Mouse (Mus musculus) liver, embryonic 16.5 days (tissue): ENCODE measurements around the gene Taco1. TPM values are rescaled to one million over a fixed set of nuclear protein-coding genes. Genes with fewer than 3 reads are reported as not detected.

Experiments used
- ATAC-seq: fragments of 200-750 bp; cut with Nextera tagmentation; 2 replicates; pipeline ENCODE4 v1.8.0; 2017; ENCODE audit warnings: low read depth, mild to moderate bottlenecking, moderate number of reproducible peaks, moderate library complexity
- H3K27ac ChIP-seq: fragments of 300-500 bp; sonication (generic); 2 replicates; pipeline ENCODE4 v1.5.1; 2014; ENCODE audit warnings: mild to moderate bottlenecking, low read length
- H3K27me3 ChIP-seq: fragments of 300-500 bp; sonication (generic); 2 replicates; pipeline ENCODE4 v1.6.1; 2014; ENCODE audit warnings: low read depth, low read length, mixed read lengths; ENCODE audit not compliant: control insufficient read depth, insufficient read depth
- H3K36me3 ChIP-seq: fragments of 300-500 bp; sonication (generic); 2 replicates; pipeline ENCODE4 v1.6.1; 2014; ENCODE audit warnings: mild to moderate bottlenecking; ENCODE audit not compliant: control insufficient read depth, insufficient read depth
- H3K4me1 ChIP-seq: fragments of 300-500 bp; sonication (generic); 2 replicates; pipeline ENCODE4 v1.6.1; 2014; ENCODE audit warnings: low read depth, low read length, mixed read lengths; ENCODE audit not compliant: control insufficient read depth
- H3K4me2 ChIP-seq: fragments of 300-500 bp; sonication (generic); 2 replicates; pipeline ENCODE4 v1.6.1; 2014; ENCODE audit warnings: low read depth, low read length, mixed read lengths
- H3K4me3 ChIP-seq: fragments of 300-500 bp; sonication (generic); 2 replicates; pipeline ENCODE4 v1.5.1; 2014; ENCODE audit warnings: low read depth, mild to moderate bottlenecking, low read length
- H3K9ac ChIP-seq: fragments of 300-500 bp; sonication (generic); 2 replicates; pipeline ENCODE4 v1.6.1; 2014; ENCODE audit warnings: low read depth, low read length
- H3K9me3 ChIP-seq: fragments of 300-500 bp; sonication (generic); replicated peaks from 2 replicates; pipeline ENCODE4 v1.6.1; 2016; ENCODE audit warnings: low read length; ENCODE audit not compliant: control insufficient read depth
- WGBS: fragments of 180-500 bp; shearing (Covaris S2); extraction: QIAGEN DNeasy Blood & Tissue Kit; methylation state at CpG from one replicate; pipeline ENCODE4 v1.1.7; 2014; ENCODE audit not compliant: insufficient replicate concordance; 5-methylcytosine and 5-hydroxymethylcytosine counted together
- polyA plus RNA-seq: library from polyadenylated mRNA; unstranded; fragments of >200 nt; fragmentation: Nextera tagmentation; extraction: Ambion mirVana; gene quantifications from 2 replicates; pipeline ENCODE4 v1.2.1, GENCODE M21; 2015

Gene Taco1
- polyA plus RNA-seq, 1 experiment from 2014 or later, result 5.6 TPM

- 49% methylated on average over 9 of the region's 9 CpGs for WGBS
- Histone ChIP-seq H3K4me2 (no peak overlapping the region), H3K9me3 (no peaks in the 10 kb centered on the region), H3K36me3 (no peaks in the 10 kb centered on the region), H3K4me1 (peaks cover 30% of the 10 kb centered on the region), H3K27me3 (no peaks in the 10 kb centered on the region), H3K4me3 (no peak overlapping the region), H3K9ac (no peak overlapping the region), H3K27ac (peak overlapping the region; percentile 84)
- no peak for ATAC-seq
Observed at GRCm38 (mm10) chr11:106034986-106035385, 30.9 kb upstream of the Taco1 start.

GRCm38 (mm10) chr11:106036548-106037417 is 29.1 kb upstream of the Taco1 start, which contains the start of gene Dcaf7:
TSS of gene Dcaf7 (plus strand) at chr11:106036872.
- Histone ChIP-seq H3K4me2 (peak within 1 kb of the TSS; percentile 87), H3K9ac (peak within 1 kb of the TSS; percentile 97), H3K27me3 (no peaks in the 10 kb centered on the region), H3K9me3 (no peaks in the 10 kb centered on the region), H3K4me3 (peak within 1 kb of the TSS; percentile 100), H3K36me3 (no peaks in the 10 kb centered on the region), H3K4me1 (peaks cover 30% of the 10 kb centered on the region), H3K27ac (peak within 1 kb of the TSS; percentile 90)
- ATAC-seq, result peak; percentile 98
- WGBS, result under 1% methylated on average over 65 of the region's 66 CpGs

GRCm38 (mm10) chr11:106037418-106037751 is 28.5 kb upstream of the Taco1 start:
- Histone ChIP-seq H3K4me1 (peaks cover 30% of the 10 kb centered on the region), H3K4me2 (peak overlapping the region; percentile 87), H3K36me3 (no peaks in the 10 kb centered on the region), H3K4me3 (peak overlapping the region; percentile 100), H3K9ac (peak overlapping the region; percentile 97), H3K27ac (peak overlapping the region; percentile 90), H3K27me3 (no peaks in the 10 kb centered on the region), H3K9me3 (no peaks in the 10 kb centered on the region)
- no peak for ATAC-seq
- 0% methylated on average over 13 of the region's 13 CpGs for WGBS

- Histone ChIP-seq H3K4me1 (peaks cover 4% of the 10 kb centered on the region), H3K4me3 (no peak overlapping the region), H3K4me2 (no peak overlapping the region), H3K9ac (no peak overlapping the region), H3K9me3 (no peaks in the 10 kb centered on the region), H3K27ac (no peak overlapping the region), H3K36me3 (peaks cover 12% of the 10 kb centered on the region), H3K27me3 (no peaks in the 10 kb centered on the region)
- no peak for ATAC-seq
Observed at GRCm38 (mm10) chr11:106044349-106044748, 21.5 kb upstream of the Taco1 start.

- H3K9ac ChIP-seq, result no peak overlapping the region
- peaks cover 12% of the 10 kb centered on the region for H3K36me3 ChIP-seq
- ATAC-seq, result no peak
- no peaks in the 10 kb centered on the region for H3K27me3 ChIP-seq
- WGBS, result 78% methylated on average over 1 of the region's 1 CpGs
- no peak overlapping the region for H3K4me3 ChIP-seq
- H3K27ac ChIP-seq, result no peak overlapping the region
- H3K4me2 ChIP-seq, result no peak overlapping the region
- peaks cover 3% of the 10 kb centered on the region for H3K4me1 ChIP-seq
- no peaks in the 10 kb centered on the region for H3K9me3 ChIP-seq
Observed at GRCm38 (mm10) chr11:106045256-106045655, 20.6 kb upstream of the Taco1 start.

GRCm38 (mm10) chr11:106045780-106046179 is 20.1 kb upstream of the Taco1 start:
- Histone ChIP-seq H3K36me3 (peaks cover 15% of the 10 kb centered on the region), H3K27me3 (no peaks in the 10 kb centered on the region), H3K4me2 (no peak overlapping the region), H3K4me3 (no peak overlapping the region), H3K9ac (no peak overlapping the region), H3K27ac (no peak overlapping the region; the same call in 1 of the 2 replicates), H3K4me1 (peaks cover 3% of the 10 kb centered on the region), H3K9me3 (no peaks in the 10 kb centered on the region)
- no peak for ATAC-seq
- 85% methylated on average over 3 of the region's 3 CpGs for WGBS

GRCm38 (mm10) chr11:106046584-106046983 is 19.3 kb upstream of the Taco1 start:
- 68% methylated on average over 9 of the region's 9 CpGs for WGBS
- peak overlapping the region; percentile 26; the same call in 1 of the 2 replicates for H3K27ac ChIP-seq
- no peak overlapping the region for H3K4me3 ChIP-seq
- ATAC-seq, result peak; percentile 66
- H3K9me3 ChIP-seq, result no peaks in the 10 kb centered on the region
- no peak overlapping the region for H3K9ac ChIP-seq
- peaks cover 3% of the 10 kb centered on the region for H3K4me1 ChIP-seq
- peaks cover 21% of the 10 kb centered on the region for H3K36me3 ChIP-seq
- no peaks in the 10 kb centered on the region for H3K27me3 ChIP-seq
- H3K4me2 ChIP-seq, result no peak overlapping the region

- WGBS, result 73% methylated on average over 2 of the region's 2 CpGs
Observed at GRCm38 (mm10) chr11:106053921-106054320, 11.9 kb upstream of the Taco1 start.

GRCm38 (mm10) chr11:106054600-106054999 is 11.3 kb upstream of the Taco1 start:
- H3K27me3 ChIP-seq, result no peaks in the 10 kb centered on the region
- peak overlapping the region; percentile 59 for H3K27ac ChIP-seq
- no peak overlapping the region for H3K9ac ChIP-seq
- no peak overlapping the region for H3K4me3 ChIP-seq
- ATAC-seq, result peak; percentile 47
- WGBS, result 54% methylated on average over 8 of the region's 8 CpGs
- H3K4me1 ChIP-seq, result peaks cover 42% of the 10 kb centered on the region
- H3K36me3 ChIP-seq, result peaks cover 52% of the 10 kb centered on the region
- no peaks in the 10 kb centered on the region for H3K9me3 ChIP-seq
- no peak overlapping the region for H3K4me2 ChIP-seq

More at GRCm38 (mm10) chr11:106053921-106054320, 11.9 kb upstream of the Taco1 start:
- H3K9ac ChIP-seq, result no peak overlapping the region
- H3K9me3 ChIP-seq, result no peaks in the 10 kb centered on the region
- no peak overlapping the region for H3K4me2 ChIP-seq
- 0 out of 2 replicates have a peak, but pooled peaks have one; percentile 20 for ATAC-seq
- H3K4me3 ChIP-seq, result no peak overlapping the region
- peaks cover 42% of the 10 kb centered on the region for H3K4me1 ChIP-seq
- H3K36me3 ChIP-seq, result peaks cover 51% of the 10 kb centered on the region
- H3K27me3 ChIP-seq, result no peaks in the 10 kb centered on the region
- H3K27ac ChIP-seq, result peak overlapping the region; percentile 59; the same call in 1 of the 2 replicates
